Mouse (Mus musculus) midbrain, embryonic 11.5 days (tissue): ENCODE results near the gene Smco3. TPM values are rescaled to one million over a fixed set of nuclear protein-coding genes. Genes with fewer than 3 reads are reported as not detected.
"Not testable (repeated sequence)": the region's sequence is repeated elsewhere in the genome, so short reads cannot be mapped to it uniquely, and the experiment has no call there.

Experiments used
- ATAC-seq: fragments of 200-750 bp; cut with Nextera tagmentation; 2 replicates; pipeline ENCODE4 v1.8.0; 2017; ENCODE audit warnings: moderate TSS enrichment, moderate library complexity; ENCODE audit not compliant: low FRiP score
- DNase-seq: peaks from one replicate; pipeline ENCODE4 v3.0.0; 2015; ENCODE audit warnings: low spot score; ENCODE audit errors: missing footprints
- H3K27ac ChIP-seq: fragments of 300-500 bp; sonication (generic); 2 replicates; pipeline ENCODE4 v1.5.1; 2014; ENCODE audit warnings: low read depth, low read length
- H3K27me3 ChIP-seq: fragments of 300-500 bp; sonication (generic); 2 replicates; pipeline ENCODE4 v1.6.1; 2014; ENCODE audit warnings: mild to moderate bottlenecking, low read length, moderate library complexity, mixed read lengths; ENCODE audit not compliant: control insufficient read depth, insufficient read depth
- H3K36me3 ChIP-seq: fragments of 300-500 bp; sonication (generic); 2 replicates; pipeline ENCODE4 v1.6.1; 2014; ENCODE audit warnings: mild to moderate bottlenecking, low read length, moderate library complexity, mixed read lengths; ENCODE audit not compliant: control insufficient read depth, insufficient read depth
- H3K4me1 ChIP-seq: fragments of 300-500 bp; sonication (generic); 2 replicates; pipeline ENCODE4 v1.6.1; 2014; ENCODE audit warnings: low read length; ENCODE audit not compliant: control insufficient read depth, insufficient read depth
- H3K4me2 ChIP-seq: fragments of 300-500 bp; sonication (generic); 2 replicates; pipeline ENCODE4 v1.6.1; 2014; ENCODE audit warnings: mild to moderate bottlenecking, moderate library complexity
- H3K4me3 ChIP-seq: fragments of 300-500 bp; sonication (generic); 2 replicates; pipeline ENCODE4 v1.5.1; 2014; ENCODE audit warnings: low read depth, low read length
- H3K9ac ChIP-seq: fragments of 300-500 bp; sonication (generic); 2 replicates; pipeline ENCODE4 v1.6.1; 2014; ENCODE audit warnings: low read length
- H3K9me3 ChIP-seq: fragments of 300-500 bp; sonication (generic); 2 replicates; pipeline ENCODE4 v1.6.1; 2016; ENCODE audit warnings: low read length; ENCODE audit not compliant: control insufficient read depth
- WGBS: fragments of 180-500 bp; shearing (Covaris S2); extraction: QIAGEN DNeasy Blood & Tissue Kit; methylation state at CpG from one replicate; pipeline ENCODE4 v1.1.7; 2014; 5-methylcytosine and 5-hydroxymethylcytosine counted together
- polyA plus RNA-seq: library from polyadenylated mRNA; unstranded; fragments of >200 nt; fragmentation: Nextera tagmentation; extraction: Ambion mirVana; gene quantifications from 2 replicates; pipeline ENCODE4 v1.2.1, GENCODE M21; 2014

The Smco3 gene
- polyA plus RNA-seq, result 0.12 and 0.21 TPM in 2 replicates

DNA sequence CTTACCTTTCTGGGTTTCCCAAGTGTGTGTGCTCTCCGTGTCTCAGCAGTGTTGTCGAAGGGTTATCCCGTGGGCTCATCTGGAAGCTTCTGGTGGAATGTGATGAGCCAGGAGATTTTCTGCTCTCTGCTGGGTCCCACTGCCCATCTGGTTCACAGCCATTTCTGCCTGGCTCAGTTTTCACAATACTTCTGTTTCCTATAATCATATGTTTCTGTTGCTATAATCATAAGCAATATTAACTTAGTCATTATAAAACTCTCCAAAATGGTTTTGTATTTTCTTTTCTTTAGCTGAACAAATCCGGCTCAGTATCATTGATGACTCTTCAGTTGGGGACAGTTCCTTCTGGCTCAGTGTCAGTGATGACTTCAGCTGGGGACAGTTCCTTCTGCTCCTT lies at the start of gene Smco3:
TSS of gene Smco3 (minus strand) at position 101 of the 400 bp plus-strand sequence.
- Histone ChIP-seq H3K27ac (no peak within 1 kb of the TSS), H3K9ac (no peak within 1 kb of the TSS), H3K4me2 (no peak within 1 kb of the TSS), H3K36me3 (no peaks in the 10 kb centered on the region), H3K9me3 (no peaks in the 10 kb centered on the region), H3K27me3 (no peaks in the 10 kb centered on the region), H3K4me3 (no peak within 1 kb of the TSS), H3K4me1 (no peaks in the 10 kb centered on the region)
- ATAC-seq (no peak), DNase-seq (no peak)
- WGBS, result 59% methylated on average over 4 of the region's 4 CpGs

GRCm38 (mm10) chr6:136884766-136885165 lies 49.5 kb upstream of the Smco3 start:
- not testable (repeated sequence) for ATAC-seq

DNA sequence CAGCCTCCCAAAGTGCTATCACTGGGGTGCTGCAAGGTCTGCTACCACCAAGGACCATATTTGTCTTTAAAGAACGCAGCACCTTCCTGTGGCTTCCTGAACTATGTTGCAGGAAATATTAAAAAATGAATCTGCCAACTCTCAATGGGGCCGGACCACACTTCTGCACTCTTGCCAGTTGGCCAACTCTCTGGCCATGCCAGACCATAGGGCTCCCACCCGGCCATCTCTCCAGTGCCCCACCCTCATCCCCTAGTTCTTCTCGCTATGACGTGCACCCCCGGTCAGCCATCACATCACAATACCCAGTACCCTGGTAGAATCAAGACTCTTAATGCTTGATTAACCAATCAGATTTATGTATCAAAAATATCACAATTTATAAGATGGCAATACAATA lies 48.7 kb upstream of the Smco3 start:
- Histone ChIP-seq H3K4me1 (no peaks in the 10 kb centered on the region), H3K9me3 (no peaks in the 10 kb centered on the region), H3K27ac (no peak overlapping the region), H3K9ac (no peak overlapping the region), H3K36me3 (no peaks in the 10 kb centered on the region), H3K4me3 (no peak overlapping the region), H3K27me3 (no peaks in the 10 kb centered on the region), H3K4me2 (no peak overlapping the region)
- DNase-seq, result no peak
- no peak for ATAC-seq
- 92% methylated on average over 6 of the region's 6 CpGs for WGBS

More at GRCm38 (mm10) chr6:136884766-136885165, 49.5 kb upstream of the Smco3 start:
- not testable (repeated sequence) for H3K4me2 ChIP-seq, H3K4me1 ChIP-seq, H3K27ac ChIP-seq, H3K9me3 ChIP-seq, H3K27me3 ChIP-seq, H3K4me3 ChIP-seq, H3K36me3 ChIP-seq, DNase-seq, H3K9ac ChIP-seq
- WGBS, result 44% methylated on average over 1 of the region's 1 CpGs

DNA sequence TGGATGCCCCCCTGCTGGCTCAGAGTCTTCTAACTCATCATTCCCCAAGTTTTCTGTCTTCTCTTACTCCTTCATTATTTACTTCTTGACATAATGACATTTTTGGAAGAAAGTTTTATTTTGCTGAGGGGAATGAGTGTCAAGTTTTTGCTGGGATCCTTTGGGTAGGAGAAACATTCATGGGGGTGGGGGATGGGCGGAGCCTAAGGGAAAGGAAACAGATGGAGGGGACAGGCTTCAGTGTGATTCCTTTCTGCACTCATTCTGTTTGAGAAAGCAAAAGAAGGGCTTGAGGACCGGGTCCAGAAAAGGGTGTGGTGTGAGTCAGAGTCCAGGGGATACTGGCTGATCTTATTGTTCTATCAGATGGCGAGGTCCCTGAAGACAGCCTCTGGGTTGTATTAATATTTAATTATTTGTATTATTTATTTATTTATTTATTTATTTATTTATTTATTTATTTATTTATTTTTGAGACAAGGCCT lies 48.2 kb upstream of the Smco3 start:
- no peaks in the 10 kb centered on the region for H3K36me3 ChIP-seq
- no peak overlapping the region for H3K4me3 ChIP-seq
- no peaks in the 10 kb centered on the region for H3K27me3 ChIP-seq
- DNase-seq, result no peak
- ATAC-seq, result no peak
- H3K4me1 ChIP-seq, result no peaks in the 10 kb centered on the region
- WGBS, result 84% methylated on average over 3 of the region's 3 CpGs
- H3K27ac ChIP-seq, result no peak overlapping the region
- H3K9ac ChIP-seq, result no peak overlapping the region
- H3K9me3 ChIP-seq, result no peaks in the 10 kb centered on the region
- H3K4me2 ChIP-seq, result no peak overlapping the region

DNA sequence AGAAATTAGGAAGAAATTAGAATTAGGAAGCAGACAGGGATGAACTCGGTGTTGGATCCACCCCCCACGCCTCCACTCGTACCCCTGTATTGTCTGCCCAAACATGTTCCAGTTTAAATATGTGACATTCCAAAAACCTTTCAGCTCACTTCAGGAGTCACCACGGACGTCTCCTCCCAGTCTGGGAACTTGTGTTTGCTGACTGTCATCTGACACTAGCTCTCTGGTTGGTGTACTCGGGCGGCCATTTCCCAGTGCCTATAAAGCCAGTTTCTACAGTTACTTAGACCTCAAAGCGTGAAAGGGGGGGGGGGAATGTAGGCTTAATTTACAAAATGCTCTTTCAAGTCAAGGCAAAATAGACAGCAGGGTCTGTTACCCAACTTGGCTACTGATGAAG lies 46.4 kb upstream of the Smco3 start:
- no peaks in the 10 kb centered on the region for H3K9me3 ChIP-seq
- no peak overlapping the region for H3K27ac ChIP-seq
- WGBS, result 72% methylated on average over 8 of the region's 8 CpGs
- DNase-seq, result no peak
- H3K9ac ChIP-seq, result no peak overlapping the region
- ATAC-seq, result no peak
- no peaks in the 10 kb centered on the region for H3K4me1 ChIP-seq
- no peak overlapping the region for H3K4me2 ChIP-seq
- no peaks in the 10 kb centered on the region for H3K36me3 ChIP-seq
- H3K27me3 ChIP-seq, result no peaks in the 10 kb centered on the region
- no peak overlapping the region for H3K4me3 ChIP-seq

GRCm38 (mm10) chr6:136875670-136876069 lies 40.4 kb upstream of the Smco3 start, which contains the start of gene Mgp:
Gene Mgp (minus strand): TSS chr6:136875823.
- H3K36me3 ChIP-seq, result no peaks in the 10 kb centered on the region
- no peak within 1 kb of the TSS for H3K4me2 ChIP-seq
- 66% methylated on average over 9 of the region's 9 CpGs for WGBS
- H3K27me3 ChIP-seq, result no peaks in the 10 kb centered on the region
- DNase-seq, result no peak
- ATAC-seq, result no peak
- H3K27ac ChIP-seq, result no peak within 1 kb of the TSS
- no peaks in the 10 kb centered on the region for H3K4me1 ChIP-seq
- no peaks in the 10 kb centered on the region for H3K9me3 ChIP-seq
- no peak within 1 kb of the TSS for H3K4me3 ChIP-seq
- no peak within 1 kb of the TSS for H3K9ac ChIP-seq

GRCm38 (mm10) chr6:136874599-136874998 lies 39.3 kb upstream of the Smco3 start:
- Histone ChIP-seq H3K4me3 (no peak overlapping the region), H3K27me3 (no peaks in the 10 kb centered on the region), H3K9me3 (no peaks in the 10 kb centered on the region), H3K4me2 (no peak overlapping the region), H3K36me3 (no peaks in the 10 kb centered on the region), H3K27ac (no peak overlapping the region), H3K4me1 (no peaks in the 10 kb centered on the region), H3K9ac (no peak overlapping the region)
- ATAC-seq (no peak), DNase-seq (no peak)
- WGBS, result 78% methylated on average over 8 of the region's 8 CpGs

GRCm38 (mm10) chr6:136868921-136869320 lies 33.7 kb upstream of the Smco3 start:
- Histone ChIP-seq H3K27ac (no peak overlapping the region), H3K9me3 (no peaks in the 10 kb centered on the region), H3K9ac (no peak overlapping the region), H3K36me3 (no peaks in the 10 kb centered on the region), H3K4me2 (no peak overlapping the region), H3K27me3 (no peaks in the 10 kb centered on the region), H3K4me1 (no peaks in the 10 kb centered on the region), H3K4me3 (no peak overlapping the region)
- ATAC-seq (no peak), DNase-seq (no peak)
- 85% methylated on average over 5 of the region's 5 CpGs for WGBS

DNA sequence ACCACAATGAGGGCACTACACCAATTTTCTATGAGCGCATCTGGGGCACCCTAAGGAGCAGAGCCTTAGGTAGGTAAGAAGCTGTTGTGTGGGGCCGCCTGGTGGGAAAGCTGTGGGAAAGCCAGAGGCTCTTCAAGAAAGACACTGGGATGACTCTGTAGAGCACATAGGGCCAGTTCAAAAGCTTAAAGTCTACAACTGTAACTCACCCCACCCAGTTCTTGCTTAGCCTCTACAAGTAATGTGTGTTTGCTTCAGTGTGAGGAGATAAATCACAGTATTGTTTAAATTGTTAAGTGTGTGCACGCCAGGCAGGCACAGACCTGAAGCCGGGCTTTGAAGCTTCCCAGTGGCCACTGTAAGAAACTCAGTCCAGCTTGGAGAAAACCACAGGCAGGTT lies 30.9 kb upstream of the Smco3 start:
- Histone ChIP-seq H3K4me2 (no peak overlapping the region), H3K4me1 (no peaks in the 10 kb centered on the region), H3K4me3 (no peak overlapping the region), H3K27me3 (no peaks in the 10 kb centered on the region), H3K36me3 (no peaks in the 10 kb centered on the region), H3K9me3 (no peaks in the 10 kb centered on the region), H3K9ac (no peak overlapping the region), H3K27ac (no peak overlapping the region)
- ATAC-seq, result no peak
- 87% methylated on average over 4 of the region's 4 CpGs for WGBS
- no peak for DNase-seq
